Mouse (Mus musculus) mesoderm, embryonic 11.5 days (tissue): ENCODE data around the gene Hlf.

Experiments used
- DNase-seq: peaks from one replicate; pipeline ENCODE4 v3.0.0-alpha.2; 2012; ENCODE audit warnings: low read depth, low spot score

Hlf gene

DNA sequence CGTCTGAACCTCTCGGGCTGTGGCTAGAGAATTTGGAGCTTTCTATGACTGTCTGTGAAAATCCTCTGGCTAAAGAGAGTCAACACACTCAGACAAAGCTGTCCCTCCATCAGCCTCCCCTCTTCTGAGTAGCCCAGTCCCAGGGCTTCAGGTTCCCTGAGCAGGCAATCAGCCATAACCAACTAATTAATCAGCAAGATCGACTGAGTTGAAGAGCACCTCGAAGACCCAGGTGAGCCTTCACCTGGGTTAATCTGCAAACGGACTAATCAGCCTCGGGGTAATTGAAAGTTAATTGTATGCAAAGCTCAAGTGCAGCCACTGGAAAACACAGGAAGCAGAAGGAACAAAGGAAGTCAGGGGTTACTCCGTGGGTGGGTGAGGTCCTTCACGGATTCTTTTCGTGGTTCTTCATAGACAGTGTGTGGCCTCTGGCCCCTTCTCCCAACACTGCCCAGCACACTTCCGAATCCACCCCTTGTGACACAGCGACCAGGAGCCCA lies 19.9 kb downstream of the Hlf start:
- DNase-seq: no peak

DNA sequence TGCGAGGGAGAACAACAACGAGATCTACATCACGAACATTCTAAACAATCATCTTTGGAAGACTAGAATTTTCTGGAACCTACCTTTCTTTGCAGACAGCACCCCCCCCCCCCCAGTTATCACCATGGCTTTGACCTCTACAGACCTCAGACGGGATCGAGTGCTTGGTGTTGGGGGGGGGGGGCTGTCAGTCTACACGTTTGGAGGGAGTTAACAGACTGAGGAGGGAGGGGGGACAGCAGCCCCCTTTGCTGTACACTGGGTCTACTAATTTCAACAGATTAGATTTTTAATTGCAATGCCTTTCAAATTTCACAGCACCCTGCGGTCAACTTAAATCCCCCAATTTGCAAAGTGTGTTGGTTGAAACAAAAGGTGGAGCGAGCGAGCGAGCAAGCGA lies 20.3 kb downstream of the Hlf start:
- DNase-seq: no peak

DNA sequence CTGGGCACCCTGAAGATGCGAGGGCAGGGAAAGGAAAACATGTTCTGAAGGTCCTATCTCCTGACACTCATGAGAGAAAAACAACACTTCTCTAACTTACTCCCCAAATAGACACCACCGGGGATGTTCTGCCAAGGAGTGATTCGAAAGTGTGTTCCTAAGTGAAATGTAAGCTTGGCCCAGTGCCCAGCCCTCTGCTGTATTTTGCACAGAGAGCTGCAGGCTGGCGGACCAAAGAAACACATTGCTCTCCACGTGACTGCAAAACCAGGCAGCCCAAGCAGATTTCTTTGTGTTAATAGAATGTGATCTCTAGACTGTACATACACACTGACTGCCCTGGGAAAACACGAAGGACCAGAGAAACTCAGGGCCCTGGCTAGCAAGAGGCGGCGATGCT lies 21.1 kb downstream of the Hlf start:
- peak; percentile 63 for DNase-seq

DNA sequence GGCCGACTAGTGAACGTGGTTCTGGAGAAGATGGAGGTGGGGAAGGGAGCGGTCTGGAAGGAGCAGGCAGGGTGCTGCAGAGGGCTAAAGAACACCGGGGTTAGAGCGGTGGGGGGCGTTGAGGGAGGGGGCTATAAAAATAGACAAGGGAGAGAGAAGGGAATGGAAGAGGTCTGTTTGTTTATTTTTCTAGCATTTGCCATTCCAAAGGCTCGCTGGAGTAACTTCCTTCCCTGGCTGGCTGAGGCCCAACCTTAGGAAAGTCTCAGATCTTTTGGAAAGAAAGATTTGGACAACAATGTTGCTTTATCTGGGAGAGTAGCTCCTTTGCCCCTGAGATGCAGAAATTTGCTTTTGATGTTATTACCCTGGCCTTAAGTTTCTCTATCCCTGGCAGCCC lies 21.6 kb downstream of the Hlf start:
- no peak for DNase-seq

DNA sequence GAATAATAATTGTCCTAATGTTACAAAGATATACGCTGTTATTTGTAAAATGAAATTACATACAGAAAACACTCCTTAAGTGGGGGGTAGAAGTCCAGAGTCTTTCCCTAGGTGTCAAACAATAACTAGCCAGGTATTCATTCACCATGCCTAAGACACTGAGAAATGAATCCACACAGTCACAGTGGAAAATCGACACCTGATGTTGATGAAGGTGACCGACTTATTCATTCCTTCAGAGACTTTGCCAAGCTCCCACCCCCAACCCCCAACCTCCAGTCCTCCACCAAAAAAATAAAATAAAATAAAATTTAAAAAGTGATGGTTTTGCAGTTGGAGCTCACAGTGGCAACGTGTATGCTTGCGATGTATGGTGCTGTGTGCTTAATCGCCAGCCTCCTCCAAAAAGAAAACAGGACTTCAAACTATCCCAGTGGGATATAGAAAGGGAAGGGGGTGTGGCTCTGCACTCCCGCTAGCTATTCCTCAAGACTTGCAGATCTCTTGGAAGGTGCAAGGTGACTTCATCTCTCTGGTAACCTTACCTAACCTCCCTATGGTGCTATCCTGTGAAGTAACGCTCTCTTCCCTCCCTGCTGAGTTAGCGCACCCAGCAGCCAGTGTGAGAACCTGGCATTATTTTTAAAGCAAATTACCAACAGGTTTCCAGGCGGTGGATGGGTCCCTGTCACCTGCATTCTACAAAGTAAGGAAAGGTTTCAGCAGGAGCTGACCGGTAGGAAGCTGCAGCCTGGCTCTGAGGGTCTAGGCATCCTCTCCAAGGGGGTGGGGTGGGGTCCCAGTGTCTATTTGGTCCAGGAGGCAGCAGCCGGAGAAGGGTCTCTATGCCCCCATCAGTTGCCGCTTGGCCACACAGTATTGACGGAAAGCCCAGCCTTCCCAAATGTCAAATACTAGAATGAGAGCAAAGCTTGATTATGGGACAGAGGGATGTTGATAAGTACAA lies 22.5 kb downstream of the Hlf start:
- DNase-seq: no peak

DNA sequence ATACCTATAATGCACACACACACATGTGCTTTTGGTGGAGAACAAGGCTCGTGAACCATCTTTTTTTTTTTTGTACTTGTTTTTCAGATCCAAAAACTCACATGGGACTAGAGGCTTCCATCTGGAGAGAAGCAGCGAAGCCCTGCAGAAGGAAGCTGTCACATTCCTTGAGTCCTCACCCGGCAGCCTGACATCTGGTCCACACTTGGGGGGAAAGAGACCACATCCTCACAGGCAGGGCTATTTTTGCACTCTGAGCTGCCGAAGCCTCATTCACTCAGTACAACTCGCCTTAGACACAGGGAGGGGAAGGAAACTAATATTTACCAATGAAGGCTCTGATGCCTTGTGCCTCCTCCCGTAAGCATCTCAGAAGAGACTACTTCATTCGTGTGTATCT lies 25.8 kb downstream of the Hlf start:
- DNase-seq: no peak

DNA sequence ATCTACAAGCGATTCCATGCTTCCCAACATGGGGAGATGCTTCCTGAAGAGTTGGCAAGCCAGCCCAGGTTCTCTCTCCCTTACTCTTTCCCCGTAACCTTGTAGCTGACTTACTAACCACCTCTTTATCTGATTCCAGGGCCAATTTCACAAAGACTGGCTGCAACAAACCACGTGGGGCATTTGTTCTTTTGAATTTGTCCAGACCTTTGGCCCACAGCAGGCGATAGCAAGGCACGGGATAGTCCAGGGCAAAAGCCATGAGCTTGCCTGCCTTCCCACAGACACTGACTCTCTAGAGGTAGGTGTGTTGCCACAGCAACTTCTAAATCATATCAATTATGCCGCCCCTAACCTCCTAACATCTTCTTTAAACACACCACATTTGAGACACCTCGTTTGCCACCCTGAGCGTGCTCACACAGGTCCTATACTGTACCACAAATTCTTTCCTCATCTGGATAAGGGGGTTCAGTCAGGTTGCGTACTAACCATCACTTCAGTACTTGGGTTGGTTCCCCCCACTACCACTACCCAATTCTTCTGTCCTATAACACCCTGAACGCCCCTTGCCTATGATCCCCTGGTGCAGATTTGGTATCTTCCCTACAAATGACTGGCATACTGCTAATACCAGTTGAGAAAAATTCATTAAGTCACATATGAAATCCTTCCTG lies 26.7 kb downstream of the Hlf start:
- no peak for DNase-seq

DNA sequence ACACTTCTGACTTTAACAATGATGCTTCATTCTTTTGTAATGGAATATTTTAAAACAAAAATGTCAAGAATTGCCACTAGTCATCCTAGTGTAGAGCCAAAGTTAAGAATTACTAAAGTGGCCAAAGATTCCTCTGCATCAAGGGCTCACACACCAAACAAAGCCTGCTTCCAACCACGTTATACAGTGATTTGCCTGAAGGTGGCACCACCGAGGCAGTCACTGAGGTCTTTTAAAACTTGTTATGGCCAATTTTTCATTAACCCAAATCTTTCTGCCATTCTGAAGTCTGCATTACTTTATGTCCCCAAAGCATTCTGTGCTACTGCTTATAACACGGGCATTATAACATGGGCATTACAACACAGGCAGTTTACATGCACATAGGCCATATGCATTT lies 27.3 kb downstream of the Hlf start:
- no peak for DNase-seq

DNA sequence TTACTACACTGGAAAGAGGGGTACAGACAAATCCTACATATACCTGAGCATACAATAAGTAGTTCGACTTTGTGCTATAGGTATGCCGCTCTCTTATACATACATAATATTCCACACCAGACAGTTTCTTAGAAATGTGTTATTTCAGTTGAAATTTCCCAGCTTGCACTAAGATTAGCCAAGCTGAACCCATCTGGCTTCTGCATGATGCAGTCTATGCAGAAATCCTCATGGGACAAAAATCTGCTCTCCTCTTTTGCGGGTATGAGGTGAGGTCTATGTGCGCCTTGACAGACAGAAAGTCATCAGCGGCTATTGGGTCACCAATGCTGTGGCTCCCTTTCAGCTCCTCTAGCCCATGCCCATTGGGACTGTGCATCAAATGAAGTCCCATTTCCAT lies 30.2 kb downstream of the Hlf start:
- DNase-seq: no peak

DNA sequence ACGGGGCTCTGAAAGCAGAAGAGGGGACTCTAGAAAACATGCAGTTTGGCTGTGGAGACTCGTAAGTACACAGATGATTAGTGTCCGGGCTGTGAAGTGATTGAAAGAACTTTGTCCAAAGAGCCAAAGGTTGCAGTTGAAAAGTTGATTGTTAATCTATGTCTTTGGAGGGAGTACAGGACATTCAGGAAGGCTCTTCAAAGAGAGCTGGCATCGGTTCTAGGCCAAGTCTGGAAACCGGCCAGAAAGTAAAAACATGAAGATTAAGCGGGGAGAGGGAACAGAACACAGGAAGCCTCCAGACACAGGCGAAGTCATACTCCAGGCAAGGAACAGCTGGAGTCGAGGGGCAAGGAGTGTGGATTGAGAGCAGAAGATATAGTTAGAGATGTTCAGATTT lies 32.6 kb downstream of the Hlf start:
- DNase-seq: no peak

DNA sequence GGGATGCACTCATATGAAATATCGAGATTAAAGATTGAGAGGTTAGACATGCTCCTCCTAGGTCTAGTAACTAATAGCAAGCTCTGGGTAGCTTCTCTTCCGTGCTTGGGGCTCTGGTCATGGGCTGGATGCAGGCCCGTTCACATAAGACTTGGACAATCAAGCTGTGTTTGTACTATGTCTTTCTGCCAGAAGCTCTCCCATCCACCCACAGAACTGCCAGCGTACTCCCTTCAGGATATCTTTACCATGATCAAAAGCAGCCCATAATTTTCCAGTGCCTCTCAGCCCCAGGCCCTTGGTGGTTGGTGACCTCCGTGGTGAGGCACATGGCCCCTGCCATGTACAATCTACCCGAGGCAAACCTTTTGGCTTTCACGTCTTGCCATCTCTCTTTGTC lies 33.3 kb downstream of the Hlf start:
- DNase-seq: no peak

DNA sequence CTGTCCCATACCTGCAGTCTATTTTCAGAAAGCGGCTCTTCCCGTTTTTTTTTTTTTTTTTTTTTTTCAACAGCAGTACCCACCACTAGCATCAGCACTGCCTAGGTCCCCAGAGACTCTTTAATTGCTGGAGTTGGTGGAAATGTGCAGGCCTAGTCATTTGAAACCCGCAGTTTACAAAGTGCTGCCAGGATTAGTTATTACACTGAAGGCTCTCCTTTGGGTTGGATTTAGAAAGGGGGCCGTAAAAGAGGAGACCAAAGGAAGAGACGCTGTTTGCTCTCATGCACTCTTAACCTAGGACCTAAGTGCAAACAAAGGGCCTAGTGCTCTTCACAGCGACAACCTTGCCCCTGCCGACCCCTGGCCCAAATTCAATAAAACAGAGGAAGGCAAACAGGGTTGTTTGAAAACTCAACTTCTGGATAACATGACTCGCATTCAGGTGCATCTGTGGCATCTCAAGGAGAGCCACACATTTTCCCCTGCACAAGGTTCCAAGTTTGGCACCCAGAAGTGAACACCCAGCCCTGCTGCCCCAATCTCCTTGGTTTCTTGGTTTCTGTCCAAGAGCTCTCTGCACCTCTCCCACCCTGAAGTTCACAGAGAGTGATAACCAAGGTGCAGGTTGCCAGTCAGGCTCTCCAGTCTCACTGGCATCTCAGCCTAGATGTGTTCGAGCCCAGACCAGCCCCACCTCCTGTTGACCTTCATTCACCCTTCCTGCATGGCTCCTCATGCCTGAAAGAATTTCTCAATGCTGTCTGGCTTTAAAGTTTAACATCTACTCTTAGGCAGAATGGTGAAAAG lies 34.0 kb downstream of the Hlf start:
- DNase-seq: no peak

DNA sequence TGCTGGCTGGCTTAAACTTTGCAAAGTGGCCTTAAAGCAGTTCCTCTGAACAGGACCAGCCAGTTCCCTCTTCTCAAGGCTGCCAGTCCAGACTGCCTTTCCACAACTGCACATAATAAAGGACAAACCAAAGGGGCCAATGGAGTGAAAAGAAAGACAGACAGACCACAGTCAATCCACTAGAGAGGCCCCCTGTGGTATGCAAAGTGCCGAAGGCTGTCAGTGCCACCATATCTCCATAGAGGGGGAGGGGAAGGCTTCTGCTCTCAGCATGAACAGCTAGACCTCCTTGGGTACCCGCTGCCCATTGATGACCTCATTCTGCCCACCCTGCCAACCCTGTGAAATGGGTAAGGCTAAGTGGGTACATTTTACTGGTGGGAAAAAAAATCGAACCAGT lies 34.7 kb downstream of the Hlf start:
- no peak for DNase-seq

DNA sequence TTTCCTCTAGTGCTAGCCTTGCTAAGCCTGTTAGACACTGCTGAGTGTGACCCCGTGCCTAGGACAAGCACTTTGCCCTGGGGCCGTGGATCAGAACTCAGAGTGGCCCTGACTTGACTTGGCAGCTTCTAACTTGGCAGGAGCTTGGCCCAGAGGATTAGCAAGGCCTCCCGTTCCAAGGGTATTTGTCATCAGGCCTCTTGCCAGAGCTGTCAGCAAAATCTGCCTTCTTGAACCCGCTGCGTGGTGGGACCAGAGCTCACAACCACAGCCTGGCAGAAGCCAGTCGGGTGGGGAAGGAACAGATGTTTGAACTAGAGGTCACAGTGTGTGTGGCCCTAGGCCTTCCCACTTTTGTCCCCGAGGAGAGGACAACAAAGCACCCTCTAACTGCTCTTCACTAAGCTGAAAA lies 35.4 kb downstream of the Hlf start:
- DNase-seq: no peak

DNA sequence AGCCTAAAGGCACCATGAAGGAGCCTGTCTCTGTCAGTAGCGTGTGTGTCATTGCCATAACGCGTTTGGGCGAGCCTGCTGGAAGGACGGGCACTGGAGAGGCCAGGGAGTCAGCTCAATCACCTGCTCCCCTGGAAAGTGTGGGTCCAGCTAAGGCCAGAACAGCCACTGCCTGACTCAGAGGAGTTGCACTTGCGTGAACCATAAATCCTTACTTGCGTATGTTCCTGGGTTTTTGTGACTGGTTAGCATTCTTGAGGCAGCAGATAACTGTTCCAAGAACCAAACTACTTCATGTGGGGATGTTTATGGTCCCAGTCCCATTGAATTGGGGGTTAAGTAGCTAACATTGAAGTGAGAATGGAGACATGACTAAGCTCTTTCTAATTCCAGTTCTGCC lies 38.0 kb downstream of the Hlf start:
- DNase-seq: no peak

DNA sequence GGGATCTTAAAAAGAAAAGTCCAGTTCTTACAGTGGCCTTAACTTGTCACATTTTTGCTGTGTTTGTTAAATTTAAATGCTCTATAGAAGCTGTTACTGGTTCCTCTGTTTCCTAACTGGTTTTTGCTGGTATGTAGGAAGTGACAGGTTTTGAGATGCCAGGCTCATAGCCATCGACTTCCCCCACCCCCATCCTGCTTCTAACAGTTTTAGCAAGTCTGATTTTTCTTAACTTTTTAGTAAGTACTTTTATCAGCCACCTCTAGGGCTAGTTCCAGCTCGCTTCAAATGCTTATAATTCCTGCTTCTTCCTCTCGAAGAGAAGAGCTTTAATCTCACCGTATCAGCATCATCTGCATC lies 40.6 kb downstream of the Hlf start:
- no peak for DNase-seq

DNA sequence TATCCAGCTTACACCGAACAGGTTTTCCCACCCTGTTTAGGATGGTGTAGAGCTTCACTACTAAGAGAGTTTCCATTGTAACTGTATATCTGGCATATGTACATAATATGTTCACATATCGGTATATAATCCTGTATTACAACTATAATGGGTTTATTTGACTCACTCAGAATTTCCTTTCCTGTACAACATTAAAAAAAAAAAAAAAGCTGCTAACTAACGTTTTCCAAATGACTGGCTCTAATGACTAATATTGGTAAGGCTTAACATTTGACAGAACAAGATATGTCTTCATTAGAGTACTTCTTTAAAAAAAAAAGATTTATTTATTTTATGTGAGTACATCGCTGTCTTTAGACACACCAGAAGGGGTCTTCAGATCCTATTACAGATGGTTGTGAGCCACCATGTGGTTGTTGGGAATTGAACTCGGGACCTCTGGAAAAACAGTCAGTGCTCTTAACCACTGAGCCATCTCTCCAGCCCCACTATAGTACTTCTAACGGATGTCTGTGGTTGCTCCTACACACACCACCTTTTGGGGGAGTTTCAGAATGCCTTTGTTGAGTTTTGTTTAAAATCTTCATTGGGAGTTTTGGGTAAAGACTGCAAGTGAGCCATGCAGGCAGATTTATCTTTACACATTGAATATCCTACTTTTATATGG lies 41.1 kb downstream of the Hlf start:
- DNase-seq: no peak

DNA sequence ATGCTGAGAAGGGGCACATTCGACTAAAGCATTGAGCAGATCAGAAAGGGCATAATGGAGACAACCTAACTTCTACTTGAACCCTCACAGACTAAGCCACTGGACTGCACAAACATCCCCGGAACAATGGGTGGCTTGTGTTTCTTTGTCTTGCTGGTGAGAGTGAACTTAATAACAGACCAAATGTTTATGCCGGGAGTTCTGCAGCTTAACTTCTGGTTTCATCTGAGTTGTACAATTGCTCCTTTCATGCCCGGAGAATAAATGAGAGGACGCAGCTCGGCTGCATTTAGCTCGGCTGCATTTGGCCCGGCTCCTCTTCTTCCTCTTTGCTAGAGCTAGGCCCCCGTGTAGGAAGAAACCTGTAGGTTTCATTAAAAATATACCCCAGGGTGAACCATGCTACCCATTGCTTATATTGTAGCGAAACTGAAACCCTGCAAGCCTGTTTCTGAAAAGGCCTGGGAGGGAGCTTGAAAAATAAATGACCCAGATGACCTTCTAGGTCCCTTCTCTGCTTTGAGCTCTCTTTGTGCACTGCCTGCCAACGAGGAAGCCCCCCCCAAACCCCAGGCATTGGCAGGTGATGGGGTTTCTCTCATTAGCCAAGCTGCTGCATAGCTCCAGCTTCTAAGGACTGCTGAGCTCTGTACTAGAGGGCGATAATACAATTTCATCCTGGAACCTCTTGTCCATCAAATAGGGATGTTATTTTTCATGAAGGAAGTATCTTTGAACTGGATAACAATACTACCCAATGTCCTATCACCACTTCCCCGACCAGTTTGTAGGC lies 42.8 kb downstream of the Hlf start:
- DNase-seq: peak; percentile 32

DNA sequence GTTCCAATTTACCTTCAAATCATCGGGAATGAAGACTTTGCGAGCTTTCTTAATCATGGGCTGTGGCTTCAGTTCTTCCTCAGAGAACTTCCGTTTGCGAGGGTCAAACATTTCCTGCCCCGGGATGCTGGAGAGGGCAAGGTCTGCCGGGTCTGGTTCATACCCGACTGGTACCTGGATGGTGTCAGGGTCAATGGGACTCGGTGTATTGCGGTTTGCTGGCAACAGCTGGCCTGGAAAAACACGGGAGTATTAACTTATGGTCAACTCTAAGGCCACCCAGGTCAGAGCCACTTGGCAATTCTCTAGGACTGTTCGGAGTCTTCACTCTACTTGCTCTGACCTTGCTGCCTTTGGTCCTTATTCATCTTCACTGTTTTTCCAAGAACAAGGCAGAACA lies 44.9 kb downstream of the Hlf start:
- no peak for DNase-seq

DNA sequence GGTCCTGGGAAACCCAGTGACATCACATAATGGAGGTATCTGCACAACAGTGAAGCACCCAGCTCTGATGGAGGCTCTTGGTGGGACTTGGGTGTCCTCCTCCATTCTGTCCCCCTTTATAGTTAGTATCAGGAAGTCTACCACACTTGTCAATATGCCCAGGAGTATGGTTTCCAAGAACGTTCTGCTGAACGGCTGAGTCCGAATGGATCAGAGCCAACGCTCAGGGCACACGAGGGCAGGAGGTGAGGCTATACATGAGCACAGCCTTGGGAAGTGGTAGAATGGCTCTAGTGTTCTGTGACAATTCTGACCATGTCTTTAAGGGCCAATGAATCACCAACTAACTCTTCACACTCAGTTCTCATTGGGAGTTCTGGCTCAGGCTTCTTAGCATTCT lies 47.8 kb downstream of the Hlf start:
- no peak for DNase-seq

DNA sequence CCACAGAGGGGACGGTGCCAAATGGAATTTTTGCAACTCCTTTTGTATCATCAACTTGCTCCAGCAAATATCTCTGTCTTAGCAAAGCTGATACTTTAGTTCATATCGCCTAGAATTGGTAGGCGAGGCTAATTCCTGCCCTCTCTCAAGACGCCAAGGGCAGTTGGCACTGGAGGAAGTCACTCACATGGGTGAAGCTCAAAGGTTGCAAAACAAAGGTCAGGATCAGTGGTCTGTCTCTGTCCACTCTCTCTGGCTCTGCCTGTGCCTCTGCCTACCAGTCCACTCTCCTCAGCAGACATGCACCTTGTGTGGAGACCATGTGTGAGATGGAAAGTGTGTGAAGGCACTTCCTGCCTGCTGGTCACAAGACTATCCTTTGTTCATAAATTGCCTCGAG lies 48.4 kb downstream of the Hlf start:
- no peak for DNase-seq
